Mouse (Mus musculus): Measurements from ENCODE around the gene D7Ertd443e.
A peak's percentile ranks its signal among the peaks of the same experiment; 100 is the strongest.

DNA sequence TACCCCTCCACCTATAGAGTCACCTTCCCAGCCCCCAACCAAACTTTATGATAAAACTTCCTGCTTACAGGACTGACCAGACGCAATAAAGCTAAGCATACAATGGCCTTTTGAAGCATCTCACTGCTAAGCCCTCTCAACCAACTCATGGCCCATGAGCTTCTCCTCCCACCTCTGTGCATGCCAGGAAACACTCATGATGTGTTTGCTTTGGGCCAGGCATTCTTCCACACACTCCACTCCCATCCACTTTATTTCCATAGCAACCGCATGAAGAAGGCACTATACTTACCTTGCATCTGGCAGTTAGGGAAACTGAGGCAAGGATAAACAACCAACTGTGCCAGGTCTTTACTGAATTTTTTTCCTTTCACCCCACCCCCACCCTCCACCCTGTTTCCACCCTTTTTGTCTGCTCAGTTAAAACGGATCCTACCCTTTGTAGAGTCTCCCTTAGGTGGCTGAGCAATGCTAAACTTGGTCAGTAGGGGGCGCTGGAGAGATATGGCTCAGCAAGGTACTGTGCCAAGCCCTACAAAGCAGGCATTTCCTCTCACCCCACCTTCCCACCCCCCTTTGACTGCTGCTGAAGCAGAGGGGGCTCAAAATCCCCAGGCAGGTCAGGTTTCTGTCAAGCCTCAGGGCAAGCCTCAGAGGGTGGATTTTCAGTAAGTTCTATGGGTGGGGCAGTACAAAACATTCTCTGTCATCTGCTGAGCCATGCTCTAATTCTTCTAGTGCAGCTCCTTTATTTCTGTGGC lies 122.1 kb downstream of the D7Ertd443e start:
- TF ChIP-seq CTCF (IDR thresholded peaks at IDR 0.05; ENCODE audit: low read depth) (peak; percentile 81), EP300 (IDR thresholded peaks at IDR 0.05; ENCODE audit: low read depth) (no peak)

Measured in liver, postnatal 0 days (tissue).